In genomic region chr10:128409692-128410559, GRCm38 (mm10) we compare ENCODE assay signal across 8 mouse cellular contexts. TPM values are rescaled to one million over a fixed set of nuclear protein-coding genes. Genes with fewer than 3 reads are reported as not detected.
DNase-seq lines count a peak whose midpoint lies in the region; ATAC-seq and TF ChIP-seq lines count a peak whose summit lies in the region.

No protein-coding gene starts in this region.

- TF ChIP-seq EP300 in ES-Bruce4 (IDR thresholded peaks at IDR 0.05; ENCODE audit: insufficient read depth, low read depth, low read length) = 0 out of 2 replicates have a peak, but pooled peaks have one; percentile 52
- peak; percentile 56; the same call in 1 of the 2 replicates for TF ChIP-seq EP300 in liver, postnatal 0 days (IDR thresholded peaks at IDR 0.05; ENCODE audit: low read depth)

- TF ChIP-seq CTCF in ES-Bruce4 (IDR thresholded peaks at IDR 0.05; ENCODE audit: low read depth, low read length) = peak; percentile 65
- peak; percentile 82 for TF ChIP-seq CTCF in liver, postnatal 0 days (IDR thresholded peaks at IDR 0.05; ENCODE audit: low read depth)

- H3K4me2 ChIP-seq in forebrain, embryonic 13.5 days = peak overlapping the region; percentile 97
- peak overlapping the region; percentile 94 for H3K4me2 ChIP-seq in liver, postnatal 0 days (ENCODE audit: low read depth, low read length)
- peak overlapping the region; percentile 99 for H3K4me2 ChIP-seq in neural tube, embryonic 14.5 days (ENCODE audit: low read depth, low read length)

- peak overlapping the region; percentile 57 for H3K27ac ChIP-seq in ES-Bruce4 (ENCODE audit: insufficient read depth, low read length)
- peak overlapping the region; percentile 94 for H3K27ac ChIP-seq in forebrain, embryonic 13.5 days
- H3K27ac ChIP-seq in liver, postnatal 0 days (ENCODE audit: low read depth) = peak overlapping the region; percentile 86
- H3K27ac ChIP-seq in neural tube, embryonic 14.5 days (ENCODE audit: low read depth, low read length) = peak overlapping the region; percentile 66

- no peaks in the 10 kb centered on the region for H3K9me3 ChIP-seq in ES-Bruce4 (replicated peaks; ENCODE audit: control insufficient read depth, insufficient read depth, low read length, poor library complexity, severe bottlenecking)
- H3K9me3 ChIP-seq in forebrain, embryonic 13.5 days (replicated peaks) = no peaks in the 10 kb centered on the region
- no peaks in the 10 kb centered on the region for H3K9me3 ChIP-seq in liver, postnatal 0 days (ENCODE audit: low read length)
- no peaks in the 10 kb centered on the region for H3K9me3 ChIP-seq in neural tube, embryonic 14.5 days (ENCODE audit: control insufficient read depth, low read length)

- intact Hi-C loops in heart, postnatal 10 days (cut with DNase I) = loop anchor here (1.0 to 2.0 kb wide), 3 partner anchors 33 to 127 kb away; no protein-coding TSS in a partner anchor

- TF ChIP-seq POLR2A in ES-Bruce4 (IDR thresholded peaks at IDR 0.05; ENCODE audit: insufficient read depth, low read length) = no peak

- H3K9ac ChIP-seq in ES-Bruce4 (ENCODE audit: low read depth, poor library complexity, severe bottlenecking) = peak overlapping the region; percentile 79
- H3K9ac ChIP-seq in forebrain, embryonic 13.5 days = peak overlapping the region; percentile 89
- H3K9ac ChIP-seq in liver, postnatal 0 days (replicated peaks) = peak overlapping the region; percentile 82
- H3K9ac ChIP-seq in neural tube, embryonic 14.5 days (replicated peaks; ENCODE audit: low read depth, low read length) = peak overlapping the region; percentile 59

- 0 out of 2 replicates have a peak, but pooled peaks cover 4% of the 10 kb centered on the region for H3K36me3 ChIP-seq in ES-Bruce4 (ENCODE audit: control insufficient read depth, insufficient read depth, low read length, poor library complexity, severe bottlenecking)
- H3K36me3 ChIP-seq in forebrain, embryonic 13.5 days (ENCODE audit: poor library complexity, severe bottlenecking) = peaks cover 26% of the 10 kb centered on the region
- H3K36me3 ChIP-seq in liver, postnatal 0 days (replicated peaks; ENCODE audit: insufficient read depth, low read length) = peaks cover 15% of the 10 kb centered on the region
- peaks cover 9% of the 10 kb centered on the region; the same call in 1 of the 2 replicates for H3K36me3 ChIP-seq in neural tube, embryonic 14.5 days (ENCODE audit: control insufficient read depth, insufficient read depth, low read length)

- peak; percentile 98 for DNase-seq in heart, postnatal 10 days
- peak; percentile 98 for DNase-seq in large intestine, adult 2 months (ENCODE audit: low read depth, low spot score)
- peak; percentile 96 for DNase-seq in liver, postnatal 0 days
- peak; percentile 98 for DNase-seq in testis, postnatal 10 days (ENCODE audit: low spot score)

- 5% methylated on average over 36 of the region's 36 CpGs for WGBS in forebrain, embryonic 13.5 days
- WGBS in large intestine, adult 2 months = 1% methylated on average over 36 of the region's 36 CpGs
- WGBS in liver, postnatal 0 days (ENCODE audit: insufficient replicate concordance) = 4% methylated on average over 36 of the region's 36 CpGs
- 5% methylated on average over 36 of the region's 36 CpGs for WGBS in neural tube, embryonic 14.5 days

- H3K4me3 ChIP-seq in ES-Bruce4 (ENCODE audit: low read depth, low read length) = peak overlapping the region; percentile 89
- peak overlapping the region; percentile 91 for H3K4me3 ChIP-seq in forebrain, embryonic 13.5 days
- peak overlapping the region; percentile 78 for H3K4me3 ChIP-seq in liver, postnatal 0 days (ENCODE audit: low read depth, low read length)
- peak overlapping the region; percentile 39 for H3K4me3 ChIP-seq in neural tube, embryonic 14.5 days (ENCODE audit: low read depth, low read length)

- peak; percentile 96 for ATAC-seq in cerebellum, adult (ENCODE audit: insufficient number of reproducible peaks, low FRiP score, low TSS enrichment)
- ATAC-seq in forebrain, embryonic 13.5 days = peak; percentile 90
- ATAC-seq in liver, postnatal 0 days = peak; percentile 88
- peak; percentile 92 for ATAC-seq in neural tube, embryonic 14.5 days (ENCODE audit: low read depth)

- H3K27me3 ChIP-seq in ES-Bruce4 (ENCODE audit: control insufficient read depth, insufficient read depth, low read length, poor library complexity, severe bottlenecking) = no peaks in the 10 kb centered on the region
- no peaks in the 10 kb centered on the region for H3K27me3 ChIP-seq in forebrain, embryonic 13.5 days
- H3K27me3 ChIP-seq in liver, postnatal 0 days (ENCODE audit: insufficient read depth, low read length) = no peaks in the 10 kb centered on the region
- no peaks in the 10 kb centered on the region for H3K27me3 ChIP-seq in neural tube, embryonic 14.5 days (ENCODE audit: control insufficient read depth, insufficient read depth, low read length)

- peaks cover 1% of the 10 kb centered on the region for H3K4me1 ChIP-seq in ES-Bruce4 (ENCODE audit: control insufficient read depth, insufficient read depth, low read length)
- H3K4me1 ChIP-seq in forebrain, embryonic 13.5 days = peaks cover 51% of the 10 kb centered on the region
- peaks cover 30% of the 10 kb centered on the region for H3K4me1 ChIP-seq in liver, postnatal 0 days (ENCODE audit: insufficient read depth)
- peaks cover 32% of the 10 kb centered on the region for H3K4me1 ChIP-seq in neural tube, embryonic 14.5 days (ENCODE audit: control insufficient read depth, insufficient read depth, low read length)

RNA-seq across cellular contexts. Expression of gene Nabp2, which starts 1.4 kb away (rescaled TPM):
- polyA plus RNA-seq in ES-Bruce4 (2011; ENCODE audit: insufficient read depth, insufficient read length, low read depth, missing spikeins) = 79.3 and 82.9 TPM in 2 replicates
- polyA plus RNA-seq in forebrain, embryonic 13.5 days (2015; fragmentation: Nextera tagmentation; extraction: Ambion mirVana) = 153 and 156 TPM in 2 replicates
- total RNA-seq in heart, postnatal 10 days (2021) = 10 to 100 TPM; 42.5 to 44.7 TPM
- polyA plus RNA-seq in large intestine, adult 2 months (2012; rRNA removed) = 35.6 and 39.4 TPM in 2 replicates
- 33.7 and 33.8 TPM in 2 replicates for polyA plus RNA-seq in liver, postnatal 0 days (2015; fragmentation: Nextera tagmentation; extraction: Ambion mirVana)
- 131 and 140 TPM in 2 replicates for polyA plus RNA-seq in neural tube, embryonic 14.5 days (2014; fragmentation: Nextera tagmentation; extraction: Ambion mirVana)

RNA-seq across cellular contexts. Expression of gene Rnf41, which starts 1.5 kb away (rescaled TPM):
- polyA plus RNA-seq in ES-Bruce4 (2011; ENCODE audit: insufficient read depth, insufficient read length, low read depth, missing spikeins) = 33.3 and 37.4 TPM in 2 replicates
- 76.4 and 83.9 TPM in 2 replicates for polyA plus RNA-seq in forebrain, embryonic 13.5 days (2015; fragmentation: Nextera tagmentation; extraction: Ambion mirVana)
- 10 to 100 TPM; 24.0 to 24.8 TPM for total RNA-seq in heart, postnatal 10 days (2021)
- 18.3 and 20.4 TPM in 2 replicates for polyA plus RNA-seq in large intestine, adult 2 months (2012; rRNA removed)
- 7.2 and 7.3 TPM in 2 replicates for polyA plus RNA-seq in liver, postnatal 0 days (2015; fragmentation: Nextera tagmentation; extraction: Ambion mirVana)
- 64.5 and 71.2 TPM in 2 replicates for polyA plus RNA-seq in neural tube, embryonic 14.5 days (2014; fragmentation: Nextera tagmentation; extraction: Ambion mirVana)

RNA-seq across cellular contexts. Expression of gene Slc39a5, which starts 8.9 kb away (rescaled TPM):
- polyA plus RNA-seq in ES-Bruce4 (2011; ENCODE audit: insufficient read depth, insufficient read length, low read depth, missing spikeins) = 0.31 TPM in 1 of 2 replicates, not detected in the other
- 0.18 TPM in 1 of 2 replicates, not detected in the other for polyA plus RNA-seq in forebrain, embryonic 13.5 days (2015; fragmentation: Nextera tagmentation; extraction: Ambion mirVana)
- total RNA-seq in heart, postnatal 10 days (2021) = not detected
- 209 and 267 TPM in 2 replicates for polyA plus RNA-seq in large intestine, adult 2 months (2012; rRNA removed)
- 59.0 and 64.1 TPM in 2 replicates for polyA plus RNA-seq in liver, postnatal 0 days (2015; fragmentation: Nextera tagmentation; extraction: Ambion mirVana)
- polyA plus RNA-seq in neural tube, embryonic 14.5 days (2014; fragmentation: Nextera tagmentation; extraction: Ambion mirVana) = 0.44 TPM in 1 of 2 replicates, not detected in the other

RNA-seq across cellular contexts. Expression of gene Ankrd52, which starts 33.0 kb away (rescaled TPM):
- 28.8 and 29.0 TPM in 2 replicates for polyA plus RNA-seq in ES-Bruce4 (2011; ENCODE audit: insufficient read depth, insufficient read length, low read depth, missing spikeins)
- 12.0 and 14.6 TPM in 2 replicates for polyA plus RNA-seq in forebrain, embryonic 13.5 days (2015; fragmentation: Nextera tagmentation; extraction: Ambion mirVana)
- 10 to 100 TPM; 43.1 to 43.7 TPM for total RNA-seq in heart, postnatal 10 days (2021)
- polyA plus RNA-seq in large intestine, adult 2 months (2012; rRNA removed) = 17.6 and 22.9 TPM in 2 replicates
- 2.0 and 2.7 TPM in 2 replicates for polyA plus RNA-seq in liver, postnatal 0 days (2015; fragmentation: Nextera tagmentation; extraction: Ambion mirVana)
- 11.6 and 14.0 TPM in 2 replicates for polyA plus RNA-seq in neural tube, embryonic 14.5 days (2014; fragmentation: Nextera tagmentation; extraction: Ambion mirVana)

RNA-seq across cellular contexts. Expression of gene Coq10a, which starts 41.1 kb away (rescaled TPM):
- 18.7 and 20.2 TPM in 2 replicates for polyA plus RNA-seq in ES-Bruce4 (2011; ENCODE audit: insufficient read depth, insufficient read length, low read depth, missing spikeins)
- 16.4 and 22.8 TPM in 2 replicates for polyA plus RNA-seq in forebrain, embryonic 13.5 days (2015; fragmentation: Nextera tagmentation; extraction: Ambion mirVana)
- 100 to 1,000 TPM; 156 to 159 TPM for total RNA-seq in heart, postnatal 10 days (2021)
- polyA plus RNA-seq in large intestine, adult 2 months (2012; rRNA removed) = 22.0 and 27.1 TPM in 2 replicates
- 8.5 and 11.2 TPM in 2 replicates for polyA plus RNA-seq in liver, postnatal 0 days (2015; fragmentation: Nextera tagmentation; extraction: Ambion mirVana)
- 51.3 and 52.7 TPM in 2 replicates for polyA plus RNA-seq in neural tube, embryonic 14.5 days (2014; fragmentation: Nextera tagmentation; extraction: Ambion mirVana)

Comparison
In these comparisons a context has a peak if more than half of its experiments do, and no peak if none do; other contexts are left out.
1. Peak in every context shown above with its lines: DNase-seq, ATAC-seq, H3K4me3 ChIP-seq and H3K27ac ChIP-seq.
2. H3K4me3 ChIP-seq: peak in every context shown above with its lines; median percentile 91 in forebrain, embryonic 13.5 days; 89 in ES-Bruce4; 78 in liver, postnatal 0 days; 39 in neural tube, embryonic 14.5 days.
3. RNA of gene Slc39a5, which starts 8.9 kb away (polyA plus RNA-seq): 209 to 267 TPM in large intestine, adult 2 months and 59.0 to 64.1 TPM in liver, postnatal 0 days; 0.44 TPM in neural tube, embryonic 14.5 days, 0.31 TPM in ES-Bruce4 and 0.18 TPM in forebrain, embryonic 13.5 days; every median in the first group is over 10 times any median in the second.